Mouse (Mus musculus) limb, embryonic 14.5 days (tissue): ENCODE results near the gene Gpha2. TPM values are rescaled to one million over a fixed set of nuclear protein-coding genes. Genes with fewer than 3 reads are reported as not detected.

Source experiments
- ATAC-seq: fragments of 200-750 bp; cut with Nextera tagmentation; 2 replicates; pipeline ENCODE4 v1.8.0; 2017; ENCODE audit warnings: low read depth, moderate number of reproducible peaks, moderate TSS enrichment; ENCODE audit not compliant: low FRiP score
- DNase-seq: peaks from one replicate; pipeline ENCODE4 v3.0.0-alpha.2; 2015; ENCODE audit warnings: low spot score
- H3K27ac ChIP-seq: fragments of 300-500 bp; sonication (generic); replicated peaks from 2 replicates; pipeline ENCODE4 v1.5.1; 2014; ENCODE audit warnings: low read depth, mild to moderate bottlenecking, low read length, moderate library complexity, mixed read lengths
- H3K27me3 ChIP-seq: fragments of 300-500 bp; sonication (generic); 2 replicates; pipeline ENCODE4 v1.6.1; 2014; ENCODE audit warnings: low read length, mixed read lengths; ENCODE audit not compliant: control insufficient read depth, insufficient read depth
- H3K36me3 ChIP-seq: fragments of 300-500 bp; sonication (generic); 2 replicates; pipeline ENCODE4 v1.6.1; 2014; ENCODE audit warnings: mild to moderate bottlenecking, low read length, moderate library complexity, mixed read lengths; ENCODE audit not compliant: control insufficient read depth, insufficient read depth
- H3K4me1 ChIP-seq: fragments of 300-500 bp; sonication (generic); 2 replicates; pipeline ENCODE4 v1.6.1; 2014; ENCODE audit warnings: antibody characterized with exemption, low read length, mixed read lengths; ENCODE audit not compliant: control insufficient read depth, insufficient read depth
- H3K4me2 ChIP-seq: fragments of 300-500 bp; sonication (generic); replicated peaks from 2 replicates; pipeline ENCODE4 v1.6.1; 2014; ENCODE audit warnings: low read depth, mild to moderate bottlenecking, low read length, moderate library complexity; ENCODE audit not compliant: severe bottlenecking
- H3K4me3 ChIP-seq: fragments of 300-500 bp; sonication (generic); replicated peaks from 2 replicates; pipeline ENCODE4 v1.5.1; 2014; ENCODE audit warnings: low read length
- H3K9ac ChIP-seq: fragments of 300-500 bp; sonication (generic); 2 replicates; pipeline ENCODE4 v1.6.1; 2014; ENCODE audit warnings: mild to moderate bottlenecking, low read depth, low read length, moderate library complexity; ENCODE audit not compliant: severe bottlenecking
- H3K9me3 ChIP-seq: fragments of 300-500 bp; sonication (generic); 2 replicates; pipeline ENCODE4 v1.6.1; 2016; ENCODE audit warnings: low read length; ENCODE audit not compliant: control insufficient read depth
- POLR2A ChIP-seq: fragments of 200-500 bp; IDR thresholded peaks from 2 replicates; pipeline ENCODE4 v1.8.0; 2012; ENCODE audit warnings: inconsistent platforms, mild to moderate bottlenecking, moderate library complexity, borderline replicate concordance; ENCODE audit not compliant: insufficient read depth, insufficient read length; ENCODE audit errors: extremely low read depth
- WGBS: fragments of 180-500 bp; shearing (Covaris S2); extraction: QIAGEN DNeasy Blood & Tissue Kit; methylation state at CpG from one replicate; pipeline ENCODE4 v1.1.7; 2014; 5-methylcytosine and 5-hydroxymethylcytosine counted together
- polyA plus RNA-seq, 2 experiments: library from polyadenylated mRNA; depleted of rRNA in 1 of 2; stranded (reverse) in 1 of 2; unstranded in 1 of 2; fragments of >200 nt; fragmentation: Nextera tagmentation in 1 of 2; extraction: Ambion mirVana in 1 of 2; gene quantifications; 2 replicates each; pipeline versions ENCODE4 v1.2.1 to v1.2.3; 2012 to 2014

Gene Gpha2
- polyA plus RNA-seq, 2 experiments = 1.5 to 2.3 TPM

GRCm38 (mm10) chr19:6272053-6272452, 45.9 kb downstream of the Gpha2 start:
- no peak overlapping the region for H3K4me2 ChIP-seq
- no peaks in the 10 kb centered on the region for H3K9me3 ChIP-seq
- no peaks in the 10 kb centered on the region; the same call in 1 of the 2 replicates for H3K4me1 ChIP-seq
- no peak overlapping the region for H3K4me3 ChIP-seq
- no peak for DNase-seq
- H3K9ac ChIP-seq = no peak overlapping the region
- H3K27me3 ChIP-seq = no peaks in the 10 kb centered on the region
- no peak for TF ChIP-seq POLR2A
- H3K27ac ChIP-seq = no peak overlapping the region
- H3K36me3 ChIP-seq = no peaks in the 10 kb centered on the region
- WGBS = 65% methylated on average over 7 of the region's 7 CpGs
- ATAC-seq = no peak

- DNase-seq (peak; percentile 71), ATAC-seq (no peak)
- WGBS = 72% methylated on average over 4 of the region's 4 CpGs
- H3K4me1 ChIP-seq = peaks cover under 1% of the 10 kb centered on the region
- H3K9me3 ChIP-seq = no peaks in the 10 kb centered on the region
- no peaks in the 10 kb centered on the region for H3K27me3 ChIP-seq
- H3K4me3 ChIP-seq = no peak overlapping the region
- H3K36me3 ChIP-seq = no peaks in the 10 kb centered on the region
- no peak for TF ChIP-seq POLR2A
- H3K27ac ChIP-seq = no peak overlapping the region
- no peak overlapping the region for H3K4me2 ChIP-seq
- H3K9ac ChIP-seq = no peak overlapping the region
These were observed 46.6 kb downstream of the Gpha2 start for GRCm38 (mm10) chr19:6272738-6273137.

- no peak overlapping the region for H3K27ac ChIP-seq
- no peak for ATAC-seq
- DNase-seq = no peak
- no peak overlapping the region for H3K4me2 ChIP-seq
- peaks cover 9% of the 10 kb centered on the region for H3K4me1 ChIP-seq
- H3K9me3 ChIP-seq = no peaks in the 10 kb centered on the region
- no peak overlapping the region for H3K4me3 ChIP-seq
- H3K36me3 ChIP-seq = no peaks in the 10 kb centered on the region
- no peaks in the 10 kb centered on the region for H3K27me3 ChIP-seq
- H3K9ac ChIP-seq = no peak overlapping the region
- no peak for TF ChIP-seq POLR2A
- 72% methylated on average over 4 of the region's 4 CpGs for WGBS
These were observed 47.4 kb downstream of the Gpha2 start for GRCm38 (mm10) chr19:6273592-6273991.

- no peak overlapping the region for H3K9ac ChIP-seq
- ATAC-seq (no peak), DNase-seq (no peak)
- WGBS = 88% methylated on average over 13 of the region's 13 CpGs
- no peaks in the 10 kb centered on the region for H3K27me3 ChIP-seq
- H3K27ac ChIP-seq = no peak overlapping the region
- no peak overlapping the region for H3K4me2 ChIP-seq
- H3K4me1 ChIP-seq = peaks cover 14% of the 10 kb centered on the region
- no peak overlapping the region for H3K4me3 ChIP-seq
- no peak for TF ChIP-seq POLR2A
- H3K36me3 ChIP-seq = no peaks in the 10 kb centered on the region
- H3K9me3 ChIP-seq = no peaks in the 10 kb centered on the region
These were observed 47.9 kb downstream of the Gpha2 start for GRCm38 (mm10) chr19:6273998-6274608.

- peak; percentile 14 for DNase-seq
- Histone ChIP-seq H3K9me3 (no peaks in the 10 kb centered on the region), H3K27ac (peak overlapping the region; percentile 63), H3K9ac (peak overlapping the region; percentile 50), H3K4me1 (peaks cover 22% of the 10 kb centered on the region), H3K27me3 (no peaks in the 10 kb centered on the region), H3K36me3 (peaks cover 15% of the 10 kb centered on the region), H3K4me3 (peak overlapping the region; percentile 91), H3K4me2 (peak overlapping the region; percentile 78)
- no peak for TF ChIP-seq POLR2A
- WGBS = 8% methylated on average over 15 of the region's 15 CpGs
- ATAC-seq = peak; percentile 5; the same call in 1 of the 2 replicates
These were observed 49.7 kb downstream of the Gpha2 start for GRCm38 (mm10) chr19:6275740-6276389.
